Mouse (Mus musculus) heart, embryonic 15.5 days (tissue): ENCODE data around the gene Gm47985. TPM values are rescaled to one million over a fixed set of nuclear protein-coding genes. Genes with fewer than 3 reads are reported as not detected.

ENCODE experiments used
- ATAC-seq: fragments of 200-750 bp; cut with Nextera tagmentation; replicated peaks from 2 replicates; pipeline ENCODE4 v1.8.0; 2017; ENCODE audit warnings: low read depth, moderate TSS enrichment; ENCODE audit not compliant: insufficient number of reproducible peaks, insufficient read depth, low FRiP score
- H3K27ac ChIP-seq: fragments of 300-500 bp; sonication (generic); 2 replicates; pipeline ENCODE4 v1.5.1; 2015; ENCODE audit warnings: mild to moderate bottlenecking, inconsistent platforms
- H3K27me3 ChIP-seq: fragments of 300-500 bp; sonication (generic); 2 replicates; pipeline ENCODE4 v1.6.1; 2015; ENCODE audit warnings: inconsistent platforms
- H3K36me3 ChIP-seq: fragments of 300-500 bp; sonication (generic); 2 replicates; pipeline ENCODE4 v1.6.1; 2015; ENCODE audit warnings: mild to moderate bottlenecking, inconsistent platforms
- H3K4me1 ChIP-seq: fragments of 300-500 bp; sonication (generic); replicated peaks from 2 replicates; pipeline ENCODE4 v1.6.1; 2015; ENCODE audit warnings: inconsistent platforms
- H3K4me2 ChIP-seq: fragments of 300-500 bp; sonication (generic); 2 replicates; pipeline ENCODE4 v1.6.1; 2015; ENCODE audit warnings: inconsistent platforms, mild to moderate bottlenecking, moderate library complexity
- H3K4me3 ChIP-seq: fragments of 300-500 bp; sonication (generic); 2 replicates; pipeline ENCODE4 v1.5.1; 2015; ENCODE audit warnings: mild to moderate bottlenecking, inconsistent platforms
- H3K9ac ChIP-seq: fragments of 300-500 bp; sonication (generic); 2 replicates; pipeline ENCODE4 v1.6.1; 2015; ENCODE audit warnings: mild to moderate bottlenecking, inconsistent platforms
- H3K9me3 ChIP-seq: fragments of 300-500 bp; sonication (generic); replicated peaks from 2 replicates; pipeline ENCODE4 v1.6.1; 2016; ENCODE audit warnings: inconsistent platforms
- WGBS: fragments of 180-500 bp; shearing (Covaris S2); methylation state at CpG from one replicate; pipeline ENCODE4 v1.1.7; 2015; ENCODE audit warnings: mixed read lengths; 5-methylcytosine and 5-hydroxymethylcytosine counted together
- polyA plus RNA-seq: library from polyadenylated mRNA; unstranded; fragments of >200 nt; fragmentation: Nextera tagmentation; extraction: Ambion mirVana; gene quantifications from 2 replicates; pipeline ENCODE4 v1.2.1, GENCODE M21; 2015

The Gm47985 gene
- polyA plus RNA-seq, 1 experiment from 2014 or later = 0.09 TPM

- 95% methylated on average over 1 of the region's 1 CpGs for WGBS
- no peaks in the 10 kb centered on the region for H3K36me3 ChIP-seq
- no peak overlapping the region for H3K4me2 ChIP-seq
- no peak for ATAC-seq
- no peaks in the 10 kb centered on the region for H3K27me3 ChIP-seq
- no peak overlapping the region for H3K9ac ChIP-seq
- no peak overlapping the region for H3K4me3 ChIP-seq
- H3K4me1 ChIP-seq = no peaks in the 10 kb centered on the region
- H3K27ac ChIP-seq = no peak overlapping the region
- H3K9me3 ChIP-seq = no peaks in the 10 kb centered on the region
Observed at GRCm38 (mm10) chr1:151224536-151224935, 42.2 kb downstream of the Gm47985 start.

GRCm38 (mm10) chr1:151227506-151227905 lies 45.2 kb downstream of the Gm47985 start:
- Histone ChIP-seq H3K9me3 (no peaks in the 10 kb centered on the region), H3K36me3 (no peaks in the 10 kb centered on the region), H3K27ac (no peak overlapping the region), H3K4me3 (no peak overlapping the region), H3K27me3 (no peaks in the 10 kb centered on the region), H3K9ac (no peak overlapping the region), H3K4me2 (no peak overlapping the region), H3K4me1 (no peaks in the 10 kb centered on the region)
- WGBS = 77% methylated on average over 8 of the region's 8 CpGs
- ATAC-seq = no peak

GRCm38 (mm10) chr1:151228320-151228989 lies 46.1 kb downstream of the Gm47985 start:
- no peaks in the 10 kb centered on the region for H3K9me3 ChIP-seq
- H3K4me3 ChIP-seq = no peak overlapping the region
- no peak overlapping the region for H3K27ac ChIP-seq
- H3K4me1 ChIP-seq = no peaks in the 10 kb centered on the region
- no peaks in the 10 kb centered on the region for H3K36me3 ChIP-seq
- no peaks in the 10 kb centered on the region for H3K27me3 ChIP-seq
- ATAC-seq = no peak
- no peak overlapping the region for H3K4me2 ChIP-seq
- H3K9ac ChIP-seq = no peak overlapping the region
- 64% methylated on average over 1 of the region's 1 CpGs for WGBS

GRCm38 (mm10) chr1:151232346-151232745 lies 50.0 kb downstream of the Gm47985 start:
- WGBS = 82% methylated on average over 3 of the region's 3 CpGs
- no peak overlapping the region for H3K27ac ChIP-seq
- no peaks in the 10 kb centered on the region for H3K36me3 ChIP-seq
- no peak overlapping the region for H3K9ac ChIP-seq
- H3K4me3 ChIP-seq = no peak overlapping the region
- H3K9me3 ChIP-seq = no peaks in the 10 kb centered on the region
- no peaks in the 10 kb centered on the region for H3K27me3 ChIP-seq
- ATAC-seq = no peak
- H3K4me2 ChIP-seq = no peak overlapping the region
- H3K4me1 ChIP-seq = peaks cover 14% of the 10 kb centered on the region

- Histone ChIP-seq H3K4me1 (peaks cover 18% of the 10 kb centered on the region), H3K27me3 (no peaks in the 10 kb centered on the region), H3K36me3 (no peaks in the 10 kb centered on the region), H3K9me3 (no peaks in the 10 kb centered on the region), H3K27ac (no peak overlapping the region), H3K9ac (no peak overlapping the region), H3K4me3 (no peak overlapping the region), H3K4me2 (no peak overlapping the region)
- ATAC-seq = no peak
- 64% methylated on average over 3 of the region's 3 CpGs for WGBS
Observed at GRCm38 (mm10) chr1:151233756-151234155, 51.4 kb downstream of the Gm47985 start.

Other genes with a start within 250 kb of the Gm47985 start
- 19.8 and 21.0 TPM in 2 replicates for gene Hmcn1, start 189.1 kb upstream of the Gm47985 start, polyA plus RNA-seq
- not detected in 2 replicates for gene Gm8947, start 9.8 kb downstream of the Gm47985 start, polyA plus RNA-seq
- not detected in 2 replicates for gene Gm47995, start 15.9 kb downstream of the Gm47985 start, polyA plus RNA-seq
- gene 3110040M04Rik, start 21.6 kb downstream of the Gm47985 start, polyA plus RNA-seq = not detected in 2 replicates
- gene Gm47996, start 27.6 kb downstream of the Gm47985 start, polyA plus RNA-seq = not detected in 2 replicates
- 278 and 308 TPM in 2 replicates for gene Ivns1abp, start 161.9 kb downstream of the Gm47985 start, polyA plus RNA-seq
- gene Swt1, start 245.9 kb downstream of the Gm47985 start, polyA plus RNA-seq = 13.0 and 16.9 TPM in 2 replicates
- 37.1 and 39.6 TPM in 2 replicates for gene Trmt1l, start 246.0 kb downstream of the Gm47985 start, polyA plus RNA-seq